Mouse (Mus musculus) embryonic facial prominence, embryonic 10.5 days (tissue): ENCODE results near the gene Hbb-bt. TPM values are rescaled to one million over a fixed set of nuclear protein-coding genes. Genes with fewer than 3 reads are reported as not detected.
"Not testable (repeated sequence)": the region's sequence is repeated elsewhere in the genome, so short reads cannot be mapped to it uniquely, and the experiment has no call there.

Experiments
- DNase-seq: peaks from one replicate; pipeline ENCODE4 v3.0.0-alpha.2; 2017; ENCODE audit warnings: low spot score
- H3K27ac ChIP-seq: fragments of 300-500 bp; sonication (generic); replicated peaks from 2 replicates; pipeline ENCODE4 v1.5.1; 2016; ENCODE audit warnings: mild to moderate bottlenecking
- H3K27me3 ChIP-seq: fragments of 300-500 bp; sonication (generic); replicated peaks from 2 replicates; pipeline ENCODE4 v1.6.1; 2016; ENCODE audit warnings: low read depth, mild to moderate bottlenecking; ENCODE audit not compliant: poor library complexity, severe bottlenecking
- H3K36me3 ChIP-seq: fragments of 300-500 bp; sonication (generic); replicated peaks from 2 replicates; pipeline ENCODE4 v1.6.1; 2016; ENCODE audit warnings: mild to moderate bottlenecking, moderate library complexity
- H3K4me1 ChIP-seq: fragments of 300-500 bp; sonication (generic); 2 replicates; pipeline ENCODE4 v1.6.1; 2016
- H3K4me3 ChIP-seq: fragments of 300-500 bp; sonication (generic); 2 replicates; pipeline ENCODE4 v1.5.1; 2016; ENCODE audit warnings: mild to moderate bottlenecking, moderate library complexity
- H3K9me3 ChIP-seq: fragments of 300-500 bp; sonication (generic); 2 replicates; pipeline ENCODE4 v1.6.1; 2016; ENCODE audit warnings: mild to moderate bottlenecking
- WGBS: fragments of 180-500 bp; shearing (Covaris S2); methylation state at CpG from one replicate; pipeline ENCODE4 v1.1.7; 2016; 5-methylcytosine and 5-hydroxymethylcytosine counted together
- polyA plus RNA-seq: library from polyadenylated mRNA; unstranded; fragments of >200 nt; fragmentation: Nextera tagmentation; extraction: Ambion mirVana; gene quantifications from 2 replicates; pipeline ENCODE4 v1.2.1, GENCODE M21; 2016

Hbb-bt gene
- polyA plus RNA-seq, 1 experiment from 2014 or later, result 287 TPM

DNA sequence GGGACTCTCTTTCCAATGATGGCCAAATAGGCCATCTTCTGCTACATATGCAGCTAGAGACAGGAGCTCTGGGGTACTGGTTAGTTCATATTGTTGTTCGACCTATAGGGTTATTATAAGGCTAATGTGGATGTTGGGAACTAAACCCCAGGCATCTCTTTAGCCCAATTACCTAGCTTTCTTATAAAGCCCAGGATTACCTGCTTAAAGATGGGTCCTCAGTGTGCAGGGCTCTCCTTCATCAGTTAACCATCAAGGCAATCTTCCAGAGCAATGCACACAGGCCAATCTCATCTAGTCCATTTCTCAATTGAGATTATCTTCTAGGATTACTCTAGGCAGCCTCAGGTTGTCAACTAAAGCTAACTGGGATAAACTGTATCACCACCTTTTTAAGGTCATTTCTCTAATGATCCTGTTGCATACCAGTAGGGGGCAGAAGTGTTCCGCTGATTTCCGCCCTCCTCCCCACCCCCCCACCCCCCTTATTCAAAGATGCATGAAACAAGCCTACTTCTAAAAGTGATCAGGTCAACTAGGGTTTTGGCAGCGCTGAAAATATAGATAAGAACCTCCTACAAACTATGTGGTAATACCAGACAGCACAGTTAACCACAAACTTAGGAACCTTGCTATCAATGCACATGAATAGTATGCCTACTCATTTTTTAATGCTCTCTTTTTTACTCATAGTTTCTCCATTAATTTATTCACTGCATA, 21.0 kb downstream of the Hbb-bt start:
- no peak for DNase-seq
- no peak overlapping the region for H3K4me3 ChIP-seq
- no peaks in the 10 kb centered on the region for H3K9me3 ChIP-seq
- H3K4me1 ChIP-seq, result no peaks in the 10 kb centered on the region
- no peaks in the 10 kb centered on the region for H3K27me3 ChIP-seq
- H3K36me3 ChIP-seq, result no peaks in the 10 kb centered on the region
- no peak overlapping the region for H3K27ac ChIP-seq
- WGBS, result 27% methylated on average over 4 of the region's 4 CpGs

GRCm38 (mm10) chr7:103791721-103792120, 22.1 kb downstream of the Hbb-bt start, which contains the start of gene Olfr67:
Gene Olfr67 (minus strand): TSS chr7:103791821.
- H3K9me3 ChIP-seq, result no peaks in the 10 kb centered on the region
- H3K27me3 ChIP-seq, result no peaks in the 10 kb centered on the region
- H3K4me3 ChIP-seq, result no peak within 1 kb of the TSS
- H3K27ac ChIP-seq, result no peak within 1 kb of the TSS
- H3K4me1 ChIP-seq, result no peaks in the 10 kb centered on the region
- 82% methylated on average over 3 of the region's 3 CpGs for WGBS
- no peaks in the 10 kb centered on the region for H3K36me3 ChIP-seq
- no peak for DNase-seq

GRCm38 (mm10) chr7:103779598-103779997, 34.2 kb downstream of the Hbb-bt start, which contains the start of gene Olfr68:
Gene Olfr68 (minus strand): TSS chr7:103779698.
- Histone ChIP-seq H3K36me3 (no peaks in the 10 kb centered on the region), H3K27me3 (no peaks in the 10 kb centered on the region), H3K27ac (no peak within 1 kb of the TSS), H3K9me3 (no peaks in the 10 kb centered on the region), H3K4me3 (no peak within 1 kb of the TSS), H3K4me1 (no peaks in the 10 kb centered on the region)
- 83% methylated on average over 3 of the region's 3 CpGs for WGBS
- DNase-seq, result no peak

DNA sequence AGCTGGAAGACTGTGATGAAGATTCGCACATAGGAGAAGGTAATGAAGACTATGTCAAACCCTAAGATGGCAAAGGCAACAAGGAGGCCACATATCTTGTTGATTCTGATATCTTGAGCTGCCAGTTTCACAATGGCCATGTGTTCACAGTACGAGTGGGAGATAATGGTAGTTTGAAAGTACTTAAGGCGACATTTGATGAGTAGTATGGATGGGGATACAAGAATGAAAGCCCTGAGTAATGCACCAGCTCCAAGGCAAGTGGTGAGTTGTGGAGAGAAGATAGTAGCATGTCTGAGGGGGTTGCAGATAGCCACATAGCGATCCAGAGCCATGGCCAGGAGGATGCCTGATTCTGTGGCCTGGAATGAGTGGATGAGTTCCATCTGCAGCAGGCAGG, 36.1 kb downstream of the Hbb-bt start:
- H3K27me3 ChIP-seq, H3K9me3 ChIP-seq, H3K27ac ChIP-seq, H3K4me3 ChIP-seq, H3K36me3 ChIP-seq, H3K4me1 ChIP-seq, DNase-seq: not testable (repeated sequence)
- 80% methylated on average over 4 of the region's 4 CpGs for WGBS

- Histone ChIP-seq H3K4me3 (no peak within 1 kb of the TSS), H3K36me3 (no peaks in the 10 kb centered on the region), H3K9me3 (no peaks in the 10 kb centered on the region), H3K27me3 (no peaks in the 10 kb centered on the region), H3K27ac (no peak within 1 kb of the TSS), H3K4me1 (no peaks in the 10 kb centered on the region)
- no peak for DNase-seq
- WGBS, result 77% methylated on average over 2 of the region's 2 CpGs
Measured at GRCm38 (mm10) chr7:103771494-103771893, 42.3 kb downstream of the Hbb-bt start, which contains the start of gene Olfr69. Gene Olfr69 (minus strand): TSS chr7:103771594.

DNA sequence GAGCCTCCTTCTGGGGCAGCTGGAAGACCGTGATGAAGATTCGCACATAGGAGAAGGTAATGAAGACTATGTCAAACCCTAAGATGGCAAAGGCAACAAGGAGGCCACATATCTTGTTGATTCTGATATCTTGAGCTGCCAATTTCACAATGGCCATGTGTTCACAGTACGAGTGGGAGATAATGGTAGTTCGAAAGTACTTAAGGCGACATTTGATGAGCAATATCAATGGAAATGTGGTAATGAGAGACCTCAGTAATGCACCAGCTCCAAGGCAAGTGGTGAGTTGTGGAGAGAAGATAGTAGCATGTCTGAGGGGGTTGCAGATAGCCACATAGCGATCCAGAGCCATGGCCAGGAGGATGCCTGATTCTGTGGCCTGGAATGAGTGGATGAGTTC, 46.1 kb downstream of the Hbb-bt start:
- not testable (repeated sequence) for DNase-seq, H3K4me3 ChIP-seq, H3K27me3 ChIP-seq, H3K36me3 ChIP-seq, H3K27ac ChIP-seq, H3K9me3 ChIP-seq, H3K4me1 ChIP-seq
- WGBS, result 91% methylated on average over 6 of the region's 6 CpGs

Other genes with a start within 250 kb of the Hbb-bt start
- not detected in 2 replicates for gene Olfr616, start 244.9 kb downstream of the Hbb-bt start, polyA plus RNA-seq
- gene Olfr617, start 240.9 kb downstream of the Hbb-bt start, polyA plus RNA-seq, result not detected in 2 replicates
- gene Olfr618, start 223.9 kb downstream of the Hbb-bt start, polyA plus RNA-seq, result not detected in 2 replicates
- gene Olfr619, start 213.4 kb downstream of the Hbb-bt start, polyA plus RNA-seq, result not detected in 2 replicates
- not detected in 2 replicates for gene Olfr620, start 201.5 kb downstream of the Hbb-bt start, polyA plus RNA-seq
- not detected in 2 replicates for gene Olfr622, start 171.3 kb downstream of the Hbb-bt start, polyA plus RNA-seq
- gene Olfr623, start 150.3 kb downstream of the Hbb-bt start, polyA plus RNA-seq, result not detected in 2 replicates
- gene Olfr624, start 142.8 kb downstream of the Hbb-bt start, polyA plus RNA-seq, result 0.04 and 0.05 TPM in 2 replicates
- not detected in 2 replicates for gene Olfr625-ps1, start 131.3 kb downstream of the Hbb-bt start, polyA plus RNA-seq
- gene Olfr243, start 99.3 kb downstream of the Hbb-bt start, polyA plus RNA-seq, result not detected in 2 replicates
- not detected in 2 replicates for gene Olfr628, start 83.6 kb downstream of the Hbb-bt start, polyA plus RNA-seq
- gene Olfr629, start 69.1 kb downstream of the Hbb-bt start, polyA plus RNA-seq, result not detected in 2 replicates
- not detected in 2 replicates for gene Olfr630, start 56.7 kb downstream of the Hbb-bt start, polyA plus RNA-seq
- gene Olfr69, start 42.4 kb downstream of the Hbb-bt start, polyA plus RNA-seq, result not detected in 2 replicates
- gene Olfr68, start 34.3 kb downstream of the Hbb-bt start, polyA plus RNA-seq, result not detected in 2 replicates
- not detected in 2 replicates for gene Olfr67, start 22.2 kb downstream of the Hbb-bt start, polyA plus RNA-seq
- gene Hbb-bs, start 14.1 kb upstream of the Hbb-bt start, polyA plus RNA-seq, result 53.2 and 94.1 TPM in 2 replicates
- gene Hbb-bh2, start 26.5 kb upstream of the Hbb-bt start, polyA plus RNA-seq, result 0.29 TPM in 1 of 2 replicates, not detected in the other
- 2,995 and 3,161 TPM in 2 replicates for gene Hbb-bh1, start 29.2 kb upstream of the Hbb-bt start, polyA plus RNA-seq
- gene Hbb-y, start 39.2 kb upstream of the Hbb-bt start, polyA plus RNA-seq, result 6,247 and 7,270 TPM in 2 replicates
- gene Olfr66, start 72.3 kb upstream of the Hbb-bt start, polyA plus RNA-seq, result not detected in 2 replicates
- not detected in 2 replicates for gene Olfr64, start 80.5 kb upstream of the Hbb-bt start, polyA plus RNA-seq
- not detected in 2 replicates for gene Olfr65, start 89.5 kb upstream of the Hbb-bt start, polyA plus RNA-seq
- not detected in 2 replicates for gene Olfr631, start 114.8 kb upstream of the Hbb-bt start, polyA plus RNA-seq
- not detected in 2 replicates for gene Olfr632, start 120.4 kb upstream of the Hbb-bt start, polyA plus RNA-seq
- gene Olfr633, start 130.4 kb upstream of the Hbb-bt start, polyA plus RNA-seq, result 0.05 TPM in 1 of 2 replicates, not detected in the other
- 0.02 TPM in 1 of 2 replicates, not detected in the other for gene Olfr635, start 157.2 kb upstream of the Hbb-bt start, polyA plus RNA-seq
- gene Olfr638, start 184.8 kb upstream of the Hbb-bt start, polyA plus RNA-seq, result not detected in 2 replicates
- 0.02 TPM in 1 of 2 replicates, not detected in the other for gene Olfr639, start 203.3 kb upstream of the Hbb-bt start, polyA plus RNA-seq
- not detected in 2 replicates for gene Olfr640, start 211.6 kb upstream of the Hbb-bt start, polyA plus RNA-seq
- gene Olfr641, start 221.4 kb upstream of the Hbb-bt start, polyA plus RNA-seq, result not detected in 2 replicates
- gene Olfr642, start 238.7 kb upstream of the Hbb-bt start, polyA plus RNA-seq, result not detected in 2 replicates
- not detected in 2 replicates for gene 4930516K23Rik, start 247.4 kb upstream of the Hbb-bt start, polyA plus RNA-seq